Mouse (Mus musculus) MEL (cell line): Measurements from ENCODE around the gene Sh3bgrl.

Experiments used
- CTCF ChIP-seq, 3 experiments: IDR thresholded peaks in 2 of 3; conservative IDR thresholded peaks in 1 of 3; 2 replicates each; pipeline ENCODE4 v1.5.1; 2011 to 2012; ENCODE audit warnings: low read length in 3 of 3, low read depth in 2 of 3, mild to moderate bottlenecking in 2 of 3, improper control_type of control experiment in 1 of 3, inconsistent platforms in 1 of 3, mixed read lengths in 1 of 3, moderate library complexity in 1 of 3; ENCODE audit not compliant: control insufficient read depth in 1 of 3, insufficient read depth in 1 of 3, poor library complexity in 1 of 3, severe bottlenecking in 1 of 3
- GATA1 ChIP-seq: IDR thresholded peaks from 2 replicates; pipeline ENCODE4 v1.6.1; 2011; ENCODE audit warnings: low read depth, low read length, improper control_type of control experiment
- MAX ChIP-seq: IDR thresholded peaks from 2 replicates; pipeline ENCODE4 v1.6.1; 2011; ENCODE audit warnings: low read length, improper control_type of control experiment
- POLR2A ChIP-seq, 2 experiments: IDR thresholded peaks; 2 replicates each; pipeline ENCODE4 v1.6.1; 2011 to 2012; ENCODE audit warnings: low read length in 2 of 2, mild to moderate bottlenecking in 2 of 2, control low read depth in 1 of 2, improper control_type of control experiment in 1 of 2, low read depth in 1 of 2, moderate library complexity in 1 of 2; ENCODE audit not compliant: control insufficient read depth in 1 of 2, insufficient read depth in 1 of 2, poor library complexity in 1 of 2
- ZC3H11A ChIP-seq: IDR thresholded peaks from 2 replicates; pipeline ENCODE4 v1.6.1; 2012; ENCODE audit warnings: low read depth, mild to moderate bottlenecking, inconsistent platforms, low read length, improper control_type of control experiment

DNA sequence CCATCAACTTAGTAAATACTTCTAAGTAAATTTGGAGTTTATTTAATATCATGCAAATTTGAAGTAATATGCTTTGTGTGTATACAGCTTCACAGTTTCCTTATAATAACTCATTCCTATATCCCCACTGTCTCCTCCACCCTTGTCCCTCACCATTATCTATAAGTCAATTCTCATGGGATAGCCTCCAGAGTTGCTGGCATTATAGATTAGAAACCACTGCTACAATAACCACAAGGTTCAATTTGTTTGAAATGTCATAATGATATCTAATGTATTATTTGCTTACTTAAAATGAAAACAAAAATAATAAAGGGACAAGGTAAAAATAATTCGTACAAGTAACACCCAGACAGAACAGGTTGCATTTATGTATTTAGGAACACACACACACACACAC, 31.7 kb downstream of the Sh3bgrl start:
- no peak for TF ChIP-seq MAX
- TF ChIP-seq ZC3H11A: no peak
- TF ChIP-seq POLR2A (IDR thresholded peaks at IDR 0.05; ENCODE audit: control insufficient read depth in 1 of 2, insufficient read depth in 1 of 2, low read depth in 1 of 2, low read length in 2 of 2, poor library complexity in 1 of 2): no peak
- no peak for TF ChIP-seq CTCF (IDR thresholded peaks at IDR 0.05 in 2 of 3, conservative IDR thresholded peaks at IDR 0.05 in 1 of 3; ENCODE audit: control insufficient read depth in 1 of 3, insufficient read depth in 1 of 3, low read depth in 2 of 3, low read length in 3 of 3, poor library complexity in 1 of 3, severe bottlenecking in 1 of 3)
- peak; percentile 56 for TF ChIP-seq GATA1
